Comparison of ENCODE assay signal across 8 mouse cellular contexts in the genomic region with DNA sequence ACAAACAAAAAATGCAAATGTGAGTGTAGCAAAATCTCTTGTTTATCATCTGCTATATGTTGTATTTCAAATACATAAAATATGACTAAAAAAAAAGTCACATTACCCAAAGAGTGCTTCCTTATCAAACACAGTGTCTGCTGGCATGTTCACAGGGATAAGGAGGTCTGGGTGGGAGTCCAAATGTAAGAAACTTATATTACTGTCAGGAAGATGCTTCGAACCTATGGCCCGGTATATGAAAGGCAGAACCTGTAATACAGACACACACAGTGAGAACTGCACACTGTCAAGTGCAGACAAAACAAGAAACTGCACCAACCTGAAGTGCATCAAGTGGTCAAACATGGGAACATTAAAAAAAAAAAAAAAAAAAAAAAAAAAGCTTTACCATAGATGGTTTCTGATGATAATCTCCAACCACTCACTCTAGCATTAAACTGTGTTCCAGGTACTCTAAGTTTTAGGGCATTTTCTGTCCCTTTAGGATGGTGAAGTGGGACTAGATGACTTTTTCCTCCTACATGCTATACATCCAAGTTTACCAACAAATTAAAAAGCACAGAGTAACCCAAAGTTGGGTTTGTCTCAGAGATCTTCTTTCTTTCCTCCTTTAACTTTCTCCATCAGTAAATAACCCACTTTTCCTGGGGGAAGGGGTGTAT. TPM values are rescaled to one million over a fixed set of nuclear protein-coding genes. Genes with fewer than 3 reads are reported as not detected.
DNase-seq lines count a peak whose midpoint lies in the region; ATAC-seq lines count a peak whose summit lies in the region.

No protein-coding gene starts in this region.

- H3K4me1 ChIP-seq in heart, embryonic 11.5 days (ENCODE audit: control insufficient read depth, insufficient read depth, low read length) = peaks cover 13% of the 10 kb centered on the region
- H3K4me1 ChIP-seq in hindbrain, embryonic 10.5 days (replicated peaks) = peaks cover 32% of the 10 kb centered on the region
- H3K4me1 ChIP-seq in midbrain, embryonic 12.5 days = peaks cover 22% of the 10 kb centered on the region

- H3K4me3 ChIP-seq in heart, embryonic 11.5 days (ENCODE audit: low read depth, low read length) = peak overlapping the region; percentile 94
- peak overlapping the region; percentile 88 for H3K4me3 ChIP-seq in hindbrain, embryonic 10.5 days
- peak overlapping the region; percentile 92 for H3K4me3 ChIP-seq in midbrain, embryonic 12.5 days

- peak overlapping the region; percentile 96 for H3K9ac ChIP-seq in heart, embryonic 11.5 days (ENCODE audit: low read depth, low read length)
- H3K9ac ChIP-seq in midbrain, embryonic 12.5 days (replicated peaks) = peak overlapping the region; percentile 85

- H3K36me3 ChIP-seq in heart, embryonic 11.5 days (ENCODE audit: control insufficient read depth, insufficient read depth, low read length) = peaks cover 11% of the 10 kb centered on the region; the same call in 1 of the 2 replicates
- peaks cover 67% of the 10 kb centered on the region for H3K36me3 ChIP-seq in hindbrain, embryonic 10.5 days
- peaks cover 49% of the 10 kb centered on the region for H3K36me3 ChIP-seq in midbrain, embryonic 12.5 days

- H3K9me3 ChIP-seq in heart, embryonic 11.5 days (replicated peaks; ENCODE audit: control insufficient read depth, low read length) = no peaks in the 10 kb centered on the region
- no peaks in the 10 kb centered on the region for H3K9me3 ChIP-seq in hindbrain, embryonic 10.5 days
- no peaks in the 10 kb centered on the region for H3K9me3 ChIP-seq in midbrain, embryonic 12.5 days

- whole genome bisulfite sequencing in heart, embryonic 11.5 days (ENCODE audit: insufficient replicate concordance) = 89% methylated on average over 2 of the region's 2 CpGs
- WGBS in hindbrain, embryonic 10.5 days = 91% methylated on average over 2 of the region's 2 CpGs
- 91% methylated on average over 2 of the region's 2 CpGs for WGBS in midbrain, embryonic 12.5 days

- no peak overlapping the region for H3K27ac ChIP-seq in heart, embryonic 11.5 days (ENCODE audit: low read depth, low read length)
- H3K27ac ChIP-seq in hindbrain, embryonic 10.5 days = peak overlapping the region; percentile 96
- H3K27ac ChIP-seq in midbrain, embryonic 12.5 days (replicated peaks) = no peak overlapping the region

- H3K4me2 ChIP-seq in heart, embryonic 11.5 days = peak overlapping the region; percentile 78
- H3K4me2 ChIP-seq in midbrain, embryonic 12.5 days (replicated peaks) = peak overlapping the region; percentile 74

- no peak for DNase-seq in heart, adult 18-20 months
- peak; percentile 33 for DNase-seq in MEL-GATA-1-ER (ENCODE audit: extremely low read depth, low read depth)
- DNase-seq in hindbrain, embryonic 10.5 days (ENCODE audit: low spot score) = no peak
- no peak for DNase-seq in adrenal gland, postnatal 10 days
- DNase-seq in kidney, adult 18-20 months = no peak

- ATAC-seq in heart, embryonic 11.5 days (replicated peaks; ENCODE audit: insufficient number of reproducible peaks, low FRiP score, low TSS enrichment) = no peak
- ATAC-seq in midbrain, embryonic 12.5 days (ENCODE audit: low FRiP score, low read depth) = no peak
- no peak for ATAC-seq in cerebellum, adult (ENCODE audit: insufficient number of reproducible peaks, low FRiP score, low TSS enrichment)

- no peaks in the 10 kb centered on the region for H3K27me3 ChIP-seq in heart, embryonic 11.5 days (ENCODE audit: control insufficient read depth, insufficient read depth, low read length)
- no peaks in the 10 kb centered on the region for H3K27me3 ChIP-seq in hindbrain, embryonic 10.5 days (ENCODE audit: insufficient read depth, poor library complexity, severe bottlenecking)
- H3K27me3 ChIP-seq in midbrain, embryonic 12.5 days = no peaks in the 10 kb centered on the region

RNA-seq across cellular contexts. Expression of a gene that starts 0.9 kb away (rescaled TPM):
- 23.0 and 31.8 TPM in 2 replicates for polyA plus RNA-seq in heart, embryonic 11.5 days (2014; fragmentation: Nextera tagmentation; extraction: Ambion mirVana)
- 10 to 100 TPM; 13.5 to 13.9 TPM for total RNA-seq in heart, adult 18-20 months (2021)
- 39.7 and 42.3 TPM in 2 replicates for polyA plus RNA-seq in hindbrain, embryonic 10.5 days (2016; fragmentation: Nextera tagmentation; extraction: Ambion mirVana)
- polyA plus RNA-seq in midbrain, embryonic 12.5 days (2016; fragmentation: Nextera tagmentation; extraction: Ambion mirVana) = 41.1 and 42.2 TPM in 2 replicates
- total RNA-seq in adrenal gland, postnatal 10 days (2021) = 10 to 100 TPM; 13.8 to 15.4 TPM

RNA-seq across cellular contexts. Expression of a gene that starts 1.0 kb away (rescaled TPM):
- polyA plus RNA-seq in heart, embryonic 11.5 days (2014; fragmentation: Nextera tagmentation; extraction: Ambion mirVana) = 34.6 and 48.4 TPM in 2 replicates
- 10 to 100 TPM; 34.8 to 39.1 TPM for total RNA-seq in heart, adult 18-20 months (2021)
- polyA plus RNA-seq in hindbrain, embryonic 10.5 days (2016; fragmentation: Nextera tagmentation; extraction: Ambion mirVana) = 66.8 and 72.1 TPM in 2 replicates
- 71.3 and 73.2 TPM in 2 replicates for polyA plus RNA-seq in midbrain, embryonic 12.5 days (2016; fragmentation: Nextera tagmentation; extraction: Ambion mirVana)
- total RNA-seq in adrenal gland, postnatal 10 days (2021) = 10 to 100 TPM; 26.0 to 36.2 TPM
